Mouse (Mus musculus) R1 (cell line): Measurements from ENCODE around the gene Prkd1.

Experiments used
- DNase-seq: peaks from one replicate; pipeline ENCODE4 v3.0.0-alpha.2; 2018; ENCODE audit warnings: low read depth, low spot score

Prkd1 gene

DNA sequence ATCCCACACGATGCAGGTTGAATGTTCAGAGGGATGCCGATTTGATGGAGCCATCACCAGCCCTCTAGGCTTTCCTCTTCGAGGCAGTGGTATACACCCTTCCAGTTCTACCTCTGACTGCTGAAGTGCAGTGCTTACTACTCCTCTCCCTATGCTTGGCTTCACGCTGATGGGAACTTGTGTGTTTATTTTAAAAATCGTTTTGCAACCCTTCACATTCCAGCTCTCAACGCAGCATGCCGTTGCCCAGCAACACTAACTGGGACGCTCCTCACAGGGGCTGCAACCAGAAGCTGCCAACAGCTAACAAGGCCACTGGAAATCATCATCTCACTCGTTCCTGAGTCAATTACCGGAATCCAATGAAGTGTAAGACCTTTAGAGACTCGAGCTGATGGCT, 296.5 kb downstream of the Prkd1 start:
- DNase-seq, result peak; percentile 3

- no peak for DNase-seq
Observed at GRCm38 (mm10) chr12:50333182-50333581, 315.7 kb downstream of the Prkd1 start.

DNA sequence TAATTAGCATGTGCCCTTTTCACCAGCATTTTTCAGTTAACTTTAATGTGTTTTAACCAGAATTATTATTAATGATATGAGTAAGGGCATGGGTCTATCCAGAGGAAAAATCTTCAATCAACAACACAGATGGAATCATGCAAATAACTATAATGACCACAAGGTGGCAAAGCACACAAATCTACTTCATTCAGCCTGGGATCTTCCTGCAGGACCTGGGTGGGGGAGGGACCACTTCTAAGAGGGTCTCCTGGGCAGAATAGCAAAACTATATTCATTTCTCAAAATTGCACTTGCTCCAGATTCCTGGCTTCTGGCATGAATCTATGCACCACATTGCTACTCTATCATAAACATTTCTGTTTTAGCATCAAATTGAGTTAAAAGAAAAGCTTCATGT, 334.3 kb downstream of the Prkd1 start:
- DNase-seq, result peak; percentile 7

DNA sequence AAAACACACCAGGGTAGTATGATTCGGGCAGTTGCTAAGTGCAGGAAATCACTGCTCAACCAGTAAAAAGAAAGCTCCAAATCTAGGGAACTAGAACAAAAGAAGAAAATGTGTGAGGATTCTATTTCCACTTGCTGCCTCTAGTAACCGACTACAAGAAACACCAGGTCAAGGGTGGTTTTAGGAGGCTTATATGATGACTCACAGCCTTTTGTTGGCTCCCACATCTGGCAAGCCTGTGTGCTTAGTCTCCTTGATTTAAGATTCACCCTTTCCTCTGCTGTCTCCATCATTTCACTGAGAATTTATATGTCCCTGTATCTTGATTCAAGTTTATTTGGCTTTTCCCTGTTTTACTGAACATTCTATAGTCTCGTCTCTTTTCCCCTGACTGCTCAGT, 339.6 kb downstream of the Prkd1 start:
- DNase-seq, result no peak

- DNase-seq, result no peak
Observed at GRCm38 (mm10) chr12:50301334-50301733, 347.6 kb downstream of the Prkd1 start.

- DNase-seq, result no peak
Observed at GRCm38 (mm10) chr12:50296067-50296466, 352.8 kb downstream of the Prkd1 start.

GRCm38 (mm10) chr12:50295549-50295948, 353.3 kb downstream of the Prkd1 start:
- no peak for DNase-seq

DNA sequence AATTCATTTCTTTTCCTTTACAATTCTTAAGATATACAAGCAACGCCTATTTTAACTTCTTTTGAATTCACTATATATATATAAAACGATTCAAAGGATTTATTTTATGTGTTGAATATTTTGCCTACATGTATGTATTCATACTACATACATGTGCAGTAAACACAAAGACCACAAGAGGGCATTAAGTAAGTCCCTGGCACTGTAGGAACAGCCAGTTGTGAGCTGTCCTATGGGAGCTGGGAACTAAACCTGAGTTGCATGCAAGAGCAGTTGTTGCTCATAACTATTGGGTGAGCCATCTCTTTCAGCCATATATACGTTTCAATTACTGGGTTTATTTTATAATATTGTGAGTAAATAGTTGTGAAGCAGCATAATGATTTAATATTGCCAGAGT, 356.1 kb downstream of the Prkd1 start:
- DNase-seq, result peak; percentile 13
